Mouse (Mus musculus) midbrain, postnatal 0 days (tissue): ENCODE measurements around the gene Trappc13. TPM values are rescaled to one million over a fixed set of nuclear protein-coding genes. Genes with fewer than 3 reads are reported as not detected.
A peak's percentile ranks its signal among the peaks of the same experiment; 100 is the strongest.

Experiments
- ATAC-seq: fragments of 200-750 bp; cut with Nextera tagmentation; 2 replicates; pipeline ENCODE4 v1.8.0; 2017; ENCODE audit warnings: moderate number of reproducible peaks, mild to moderate bottlenecking, moderate TSS enrichment, moderate library complexity; ENCODE audit not compliant: low FRiP score
- DNase-seq: peaks from one replicate; pipeline ENCODE4 v3.0.0-alpha.2; 2015; ENCODE audit warnings: low spot score
- H3K27ac ChIP-seq: fragments of 300-500 bp; sonication (generic); 2 replicates; pipeline ENCODE4 v1.5.1; 2014; ENCODE audit warnings: low read depth, mild to moderate bottlenecking, low read length, mixed read lengths
- H3K27me3 ChIP-seq: fragments of 300-500 bp; sonication (generic); 2 replicates; pipeline ENCODE4 v1.6.1; 2014; ENCODE audit warnings: low read length, control low read depth, mixed read lengths; ENCODE audit not compliant: insufficient read depth
- H3K36me3 ChIP-seq: fragments of 300-500 bp; sonication (generic); 2 replicates; pipeline ENCODE4 v1.6.1; 2014; ENCODE audit warnings: low read length, control low read depth, mixed read lengths; ENCODE audit not compliant: insufficient read depth
- H3K4me1 ChIP-seq: fragments of 300-500 bp; sonication (generic); 2 replicates; pipeline ENCODE4 v1.6.1; 2014; ENCODE audit warnings: mild to moderate bottlenecking, control low read depth, antibody characterized with exemption, low read length, mixed read lengths; ENCODE audit not compliant: insufficient read depth
- H3K4me2 ChIP-seq: fragments of 300-500 bp; sonication (generic); 2 replicates; pipeline ENCODE4 v1.6.1; 2014; ENCODE audit warnings: low read depth, mild to moderate bottlenecking, low read length, mixed read lengths; ENCODE audit not compliant: poor library complexity, severe bottlenecking
- H3K4me3 ChIP-seq: fragments of 300-500 bp; sonication (generic); 2 replicates; pipeline ENCODE4 v1.5.1; 2014; ENCODE audit warnings: low read depth, mild to moderate bottlenecking, low read length, moderate library complexity
- H3K9ac ChIP-seq: fragments of 300-500 bp; sonication (generic); replicated peaks from 2 replicates; pipeline ENCODE4 v1.6.1; 2014; ENCODE audit warnings: mild to moderate bottlenecking, low read length, moderate library complexity, mixed read lengths; ENCODE audit not compliant: poor library complexity, severe bottlenecking
- H3K9me3 ChIP-seq: fragments of 300-500 bp; sonication (generic); 2 replicates; pipeline ENCODE4 v1.6.1; 2016; ENCODE audit warnings: low read length, control low read depth
- CTCF ChIP-seq: IDR thresholded peaks from 2 replicates; pipeline ENCODE4 v1.5.1; 2016; ENCODE audit warnings: antibody characterized with exemption, mild to moderate bottlenecking
- WGBS: fragments of 180-500 bp; shearing (Covaris S2); extraction: QIAGEN DNeasy Blood & Tissue Kit; methylation state at CpG from one replicate; pipeline ENCODE4 v1.1.7; 2014; 5-methylcytosine and 5-hydroxymethylcytosine counted together
- polyA plus RNA-seq: library from polyadenylated mRNA; unstranded; fragments of >200 nt; fragmentation: Nextera tagmentation; extraction: Ambion mirVana; gene quantifications from 2 replicates; pipeline ENCODE4 v1.2.1, GENCODE M21; 2015
- total RNA-seq: library from RNA; depleted of rRNA; stranded (reverse); fragments of >200 nt; gene quantifications from 2 replicates; pipeline ENCODE4 v1.2.3, GENCODE M21; 2014

Gene Trappc13
- total and polyA plus RNA-seq, 2 experiments from 2014 or later: 35.1 to 46.2 TPM

- no peak overlapping the region for H3K4me3 ChIP-seq
- H3K9ac ChIP-seq: no peak overlapping the region
- H3K36me3 ChIP-seq: peaks cover 47% of the 10 kb centered on the region
- no peaks in the 10 kb centered on the region for H3K27me3 ChIP-seq
- 96% methylated on average over 2 of the region's 2 CpGs for WGBS
- H3K4me1 ChIP-seq: no peaks in the 10 kb centered on the region
- ATAC-seq: no peak
- no peak for DNase-seq
- no peak for TF ChIP-seq CTCF
- H3K27ac ChIP-seq: no peak overlapping the region
- H3K9me3 ChIP-seq: no peaks in the 10 kb centered on the region
- H3K4me2 ChIP-seq: no peak overlapping the region
Measured at GRCm38 (mm10) chr13:104132561-104132960, 45.7 kb downstream of the Trappc13 start.

GRCm38 (mm10) chr13:104123662-104124381 lies 54.4 kb downstream of the Trappc13 start:
- 92% methylated on average over 20 of the region's 20 CpGs for WGBS
- Histone ChIP-seq H3K9ac (no peak overlapping the region), H3K27me3 (no peaks in the 10 kb centered on the region), H3K36me3 (peaks cover 27% of the 10 kb centered on the region), H3K4me2 (no peak overlapping the region), H3K27ac (no peak overlapping the region), H3K9me3 (no peaks in the 10 kb centered on the region), H3K4me1 (no peaks in the 10 kb centered on the region), H3K4me3 (no peak overlapping the region)
- TF ChIP-seq CTCF: no peak
- DNase-seq (no peak), ATAC-seq (no peak)

- Histone ChIP-seq H3K9me3 (no peaks in the 10 kb centered on the region), H3K4me3 (no peak overlapping the region), H3K9ac (no peak overlapping the region), H3K27ac (no peak overlapping the region), H3K27me3 (no peaks in the 10 kb centered on the region), H3K36me3 (peaks cover 31% of the 10 kb centered on the region), H3K4me1 (no peaks in the 10 kb centered on the region), H3K4me2 (no peak overlapping the region)
- DNase-seq (no peak), ATAC-seq (no peak)
- no peak for TF ChIP-seq CTCF
- WGBS: 66% methylated on average over 17 of the region's 17 CpGs
Measured at GRCm38 (mm10) chr13:104122078-104122840, 56.0 kb downstream of the Trappc13 start.

- Histone ChIP-seq H3K4me3 (no peak overlapping the region), H3K27me3 (no peaks in the 10 kb centered on the region), H3K9me3 (no peaks in the 10 kb centered on the region), H3K4me1 (peaks cover 9% of the 10 kb centered on the region; the same call in 1 of the 2 replicates), H3K9ac (no peak overlapping the region), H3K4me2 (no peak overlapping the region), H3K36me3 (peaks cover 25% of the 10 kb centered on the region; the same call in 1 of the 2 replicates), H3K27ac (no peak overlapping the region)
- ATAC-seq (no peak), DNase-seq (no peak)
- WGBS: 96% methylated on average over 2 of the region's 2 CpGs
- no peak for TF ChIP-seq CTCF
Measured at GRCm38 (mm10) chr13:104114827-104115226, 63.4 kb downstream of the Trappc13 start.

DNA sequence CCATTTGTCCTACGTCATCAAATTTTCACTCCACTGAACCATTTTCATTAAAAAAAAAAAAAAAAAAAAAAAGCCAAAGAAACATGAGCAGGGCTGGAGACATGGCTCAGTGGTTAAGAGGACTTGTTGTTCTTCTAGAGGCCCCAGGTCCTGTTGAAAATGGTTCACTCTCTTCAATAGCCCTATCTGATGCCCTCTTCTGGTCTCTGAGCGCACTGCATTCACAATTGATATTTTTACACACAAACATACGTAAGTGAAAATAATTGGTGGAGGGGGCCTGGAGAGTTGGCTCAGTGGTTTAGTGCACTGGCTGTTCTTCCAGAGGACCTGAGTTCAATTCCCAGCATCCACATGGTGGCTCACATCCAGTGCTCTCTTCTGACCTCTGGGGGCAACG lies 64.5 kb downstream of the Trappc13 start:
- Histone ChIP-seq H3K27ac (no peak overlapping the region), H3K9ac (no peak overlapping the region), H3K4me3 (no peak overlapping the region), H3K27me3 (no peaks in the 10 kb centered on the region), H3K36me3 (peaks cover 21% of the 10 kb centered on the region; the same call in 1 of the 2 replicates), H3K4me2 (no peak overlapping the region), H3K4me1 (peaks cover 9% of the 10 kb centered on the region; the same call in 1 of the 2 replicates), H3K9me3 (no peaks in the 10 kb centered on the region)
- no peak for ATAC-seq
- peak; percentile 44 for TF ChIP-seq CTCF
- WGBS: 96% methylated on average over 4 of the region's 4 CpGs
- no peak for DNase-seq
